Mouse (Mus musculus): ENCODE results near the gene Tomm6. TPM values are rescaled to one million over a fixed set of nuclear protein-coding genes. Genes with fewer than 3 reads are reported as not detected.
A peak's percentile ranks its signal among the peaks of the same experiment; 100 is the strongest.

Tomm6 gene
- polyA plus RNA-seq, 1 experiment: 167 TPM

DNA sequence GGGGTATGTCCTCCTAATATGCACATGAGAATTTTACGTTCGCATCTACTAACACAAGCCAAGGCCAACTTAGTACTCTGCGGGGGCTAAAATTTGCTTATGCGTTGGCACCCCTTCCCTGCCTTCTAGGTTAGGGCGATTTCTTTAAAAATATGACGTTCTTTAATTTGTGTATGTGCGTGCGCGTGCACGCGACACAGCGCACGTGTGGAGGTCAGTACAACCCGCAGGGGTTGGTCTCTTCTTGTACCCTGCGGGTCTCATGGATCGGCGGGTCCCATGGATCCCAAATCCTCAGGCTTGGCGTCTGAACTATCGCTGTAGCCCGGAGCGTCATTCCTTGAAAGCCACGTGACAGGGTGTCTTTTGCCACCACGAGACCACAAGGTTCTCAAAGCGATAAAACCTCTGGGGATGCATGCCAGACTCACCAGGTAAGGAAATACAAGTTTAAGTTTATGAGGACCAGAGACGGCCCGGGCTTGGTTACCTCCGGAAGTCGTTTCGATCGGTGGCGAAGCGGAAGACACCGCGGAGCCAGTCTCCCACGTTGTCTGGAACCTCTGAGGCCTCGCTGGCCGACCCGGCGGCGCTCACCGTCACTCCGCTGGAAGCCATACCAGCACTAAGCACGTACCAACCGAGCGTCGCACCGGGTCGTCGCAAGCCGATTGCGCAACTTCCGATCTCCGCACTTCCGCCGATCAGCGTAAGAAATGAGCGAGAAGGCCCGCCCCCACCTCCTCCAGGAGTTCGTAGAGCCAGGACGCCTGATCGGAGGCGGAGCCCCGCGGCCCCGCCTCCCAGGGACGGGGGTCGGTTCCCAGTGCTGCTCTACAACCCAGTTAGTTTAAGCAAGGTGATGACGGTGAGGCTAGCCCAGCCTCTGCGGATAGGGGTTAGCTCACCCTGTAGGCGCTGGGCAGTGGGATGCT is 510 bp downstream of the Tomm6 start:
- Histone ChIP-seq H3K27ac (ENCODE audit: insufficient read depth, low read length) (no peak overlapping the region; the same call in 1 of the 2 replicates), H3K4me1 (ENCODE audit: control insufficient read depth, insufficient read depth, low read length) (peaks cover 3% of the 10 kb centered on the region; the same call in 1 of the 2 replicates)

DNA sequence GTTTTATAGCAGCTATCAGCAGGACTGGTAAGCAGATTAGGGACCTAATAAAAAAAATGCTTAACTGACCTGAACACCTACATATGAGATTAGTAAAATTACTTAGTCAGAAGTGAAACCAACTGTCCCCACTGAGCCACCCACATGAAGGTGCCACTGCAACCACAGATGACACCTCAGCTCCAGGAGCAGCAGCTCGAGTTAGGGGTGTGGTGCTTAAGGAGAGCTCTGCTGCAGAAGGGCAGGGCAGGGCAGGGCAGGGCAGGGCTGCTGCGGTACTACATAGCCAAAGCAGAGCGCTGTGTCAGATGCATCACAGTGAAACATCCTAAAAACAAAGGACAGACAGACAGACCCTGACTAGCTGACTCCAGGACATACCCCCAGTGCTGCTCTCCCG is 5.3 kb downstream of the Tomm6 start:
- Histone ChIP-seq H3K27ac (ENCODE audit: insufficient read depth, low read length) (no peak overlapping the region), H3K4me3 (ENCODE audit: insufficient read depth, low read length) (no peak overlapping the region), H3K4me1 (ENCODE audit: control insufficient read depth, insufficient read depth, low read length) (peaks cover 2% of the 10 kb centered on the region; the same call in 1 of the 2 replicates)
- TF ChIP-seq POLR2A (IDR thresholded peaks at IDR 0.05; ENCODE audit: extremely low read depth, insufficient read depth, low read length) (no peak), CTCF (IDR thresholded peaks at IDR 0.05; ENCODE audit: extremely low read depth, insufficient read depth, low read length) (no peak)

More for the DNA sequence above, 510 bp downstream of the Tomm6 start:
- H3K4me3 ChIP-seq (ENCODE audit: insufficient read depth, low read length): peak overlapping the region; percentile 58
- TF ChIP-seq POLR2A (IDR thresholded peaks at IDR 0.05; ENCODE audit: extremely low read depth, insufficient read depth, low read length) (peak; percentile 88), CTCF (IDR thresholded peaks at IDR 0.05; ENCODE audit: extremely low read depth, insufficient read depth, low read length) (no peak)

- Histone ChIP-seq H3K4me3 (ENCODE audit: insufficient read depth, low read length) (no peak overlapping the region), H3K27ac (ENCODE audit: insufficient read depth, low read length) (no peak overlapping the region), H3K4me1 (ENCODE audit: control insufficient read depth, insufficient read depth, low read length) (no peaks in the 10 kb centered on the region)
- TF ChIP-seq CTCF (IDR thresholded peaks at IDR 0.05; ENCODE audit: extremely low read depth, insufficient read depth, low read length) (no peak), POLR2A (IDR thresholded peaks at IDR 0.05; ENCODE audit: extremely low read depth, insufficient read depth, low read length) (no peak)
Observed at GRCm38 (mm10) chr17:47678702-47679101, 9.5 kb downstream of the Tomm6 start.

DNA sequence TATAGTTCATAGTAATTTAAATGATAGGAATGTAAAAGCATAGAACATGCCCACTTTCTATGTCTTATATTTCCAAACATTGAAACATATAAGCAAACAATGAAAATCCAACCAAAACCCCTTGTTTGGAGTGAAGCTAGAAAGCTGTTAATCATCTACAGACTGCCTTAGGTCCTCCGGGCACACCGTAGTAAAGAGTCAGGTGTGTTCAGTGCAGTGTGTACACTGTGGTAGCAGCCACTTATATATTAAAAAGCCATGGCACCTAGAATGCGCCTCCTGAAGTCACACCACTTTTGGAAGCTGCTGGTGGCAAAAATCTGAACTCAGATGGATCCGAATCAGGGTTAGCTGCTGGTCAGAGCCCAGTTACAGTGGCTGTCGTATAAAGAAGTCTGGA is 9.9 kb downstream of the Tomm6 start:
- Histone ChIP-seq H3K4me3 (ENCODE audit: insufficient read depth, low read length) (no peak overlapping the region), H3K27ac (ENCODE audit: insufficient read depth, low read length) (no peak overlapping the region), H3K4me1 (ENCODE audit: control insufficient read depth, insufficient read depth, low read length) (peaks cover under 1% of the 10 kb centered on the region)
- no peak for TF ChIP-seq POLR2A (IDR thresholded peaks at IDR 0.05; ENCODE audit: extremely low read depth, insufficient read depth, low read length)
- TF ChIP-seq CTCF (IDR thresholded peaks at IDR 0.05; ENCODE audit: extremely low read depth, insufficient read depth, low read length): no peak

- TF ChIP-seq CTCF (IDR thresholded peaks at IDR 0.05; ENCODE audit: extremely low read depth, insufficient read depth, low read length): peak; percentile 89
- TF ChIP-seq POLR2A (IDR thresholded peaks at IDR 0.05; ENCODE audit: extremely low read depth, insufficient read depth, low read length): no peak
- no peak overlapping the region for H3K27ac ChIP-seq (ENCODE audit: insufficient read depth, low read length)
- H3K4me1 ChIP-seq (ENCODE audit: control insufficient read depth, insufficient read depth, low read length): peaks cover 4% of the 10 kb centered on the region
- H3K4me3 ChIP-seq (ENCODE audit: insufficient read depth, low read length): no peak overlapping the region
Observed at GRCm38 (mm10) chr17:47676581-47676980, 11.6 kb downstream of the Tomm6 start.

DNA sequence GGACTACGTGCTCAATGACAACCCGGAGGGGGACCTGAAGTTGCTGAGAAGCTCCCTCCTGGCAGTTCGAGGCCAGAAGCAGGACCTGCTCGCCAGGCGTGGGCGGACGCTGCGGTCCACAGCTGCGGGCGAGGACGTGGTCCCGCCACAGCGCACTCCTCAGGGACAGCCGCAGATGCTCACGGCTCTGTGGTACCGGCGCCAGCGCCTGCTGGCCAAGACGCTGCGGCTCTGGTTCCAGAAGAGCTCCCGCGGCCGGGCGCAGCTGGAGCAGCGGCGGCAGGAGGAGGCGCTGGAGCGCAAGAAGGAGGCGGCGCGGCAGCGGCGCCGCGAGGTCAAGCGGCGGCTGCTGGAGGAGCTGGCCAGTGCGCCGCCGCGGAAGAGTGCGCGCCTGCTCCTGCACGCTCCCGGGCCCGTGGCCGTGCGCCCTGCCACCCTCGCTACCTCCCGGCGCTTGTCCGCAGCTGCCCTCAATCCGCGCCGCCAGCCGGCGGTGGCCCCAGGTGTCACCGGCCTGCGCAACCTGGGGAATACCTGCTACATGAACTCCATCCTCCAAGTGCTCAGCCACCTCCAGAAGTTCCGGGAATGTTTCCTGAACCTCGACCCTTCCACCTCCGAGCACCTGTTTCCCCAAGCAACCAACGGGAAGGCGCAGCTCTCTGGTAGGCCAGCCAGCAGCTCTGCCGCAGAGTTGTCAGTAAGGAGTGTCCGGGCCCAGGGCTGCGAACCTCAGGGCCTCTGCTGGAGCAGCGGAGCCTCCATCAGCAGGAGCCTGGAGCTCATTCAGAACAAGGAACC is 15.7 kb downstream of the Tomm6 start:
- peaks cover 4% of the 10 kb centered on the region for H3K4me1 ChIP-seq (ENCODE audit: control insufficient read depth, insufficient read depth, low read length)
- H3K27ac ChIP-seq (ENCODE audit: insufficient read depth, low read length): peak overlapping the region; percentile 75

GRCm38 (mm10) chr17:47671988-47672310 is 16.2 kb downstream of the Tomm6 start:
- Histone ChIP-seq H3K4me1 (ENCODE audit: control insufficient read depth, insufficient read depth, low read length) (peaks cover 4% of the 10 kb centered on the region), H3K27ac (ENCODE audit: insufficient read depth, low read length) (no peak overlapping the region), H3K4me3 (ENCODE audit: insufficient read depth, low read length) (peak overlapping the region; percentile 39)
- TF ChIP-seq CTCF (IDR thresholded peaks at IDR 0.05; ENCODE audit: extremely low read depth, insufficient read depth, low read length) (no peak), POLR2A (IDR thresholded peaks at IDR 0.05; ENCODE audit: extremely low read depth, insufficient read depth, low read length) (no peak)

More for the DNA sequence above, 15.7 kb downstream of the Tomm6 start:
- no peak for TF ChIP-seq CTCF (IDR thresholded peaks at IDR 0.05; ENCODE audit: extremely low read depth, insufficient read depth, low read length)
- TF ChIP-seq POLR2A (IDR thresholded peaks at IDR 0.05; ENCODE audit: extremely low read depth, insufficient read depth, low read length): 0 out of 2 replicates have a peak, but pooled peaks have one; percentile 11
- peak overlapping the region; percentile 39 for H3K4me3 ChIP-seq (ENCODE audit: insufficient read depth, low read length)

GRCm38 (mm10) chr17:47669166-47669565 is 19.0 kb downstream of the Tomm6 start:
- H3K27ac ChIP-seq (ENCODE audit: insufficient read depth, low read length): no peak overlapping the region
- TF ChIP-seq CTCF (IDR thresholded peaks at IDR 0.05; ENCODE audit: extremely low read depth, insufficient read depth, low read length) (no peak), POLR2A (IDR thresholded peaks at IDR 0.05; ENCODE audit: extremely low read depth, insufficient read depth, low read length) (no peak)
- peaks cover 4% of the 10 kb centered on the region for H3K4me1 ChIP-seq (ENCODE audit: control insufficient read depth, insufficient read depth, low read length)
- no peak overlapping the region for H3K4me3 ChIP-seq (ENCODE audit: insufficient read depth, low read length)

GRCm38 (mm10) chr17:47664474-47664873 is 23.7 kb downstream of the Tomm6 start:
- no peaks in the 10 kb centered on the region for H3K4me1 ChIP-seq (ENCODE audit: control insufficient read depth, insufficient read depth, low read length)
- H3K27ac ChIP-seq (ENCODE audit: insufficient read depth, low read length): no peak overlapping the region
- TF ChIP-seq CTCF (IDR thresholded peaks at IDR 0.05; ENCODE audit: extremely low read depth, insufficient read depth, low read length) (no peak), POLR2A (IDR thresholded peaks at IDR 0.05; ENCODE audit: extremely low read depth, insufficient read depth, low read length) (no peak)
- H3K4me3 ChIP-seq (ENCODE audit: insufficient read depth, low read length): no peak overlapping the region
